Mouse (Mus musculus) ES-Bruce4 (cell line): ENCODE data around the gene Sox13. TPM values are rescaled to one million over a fixed set of nuclear protein-coding genes. Genes with fewer than 3 reads are reported as not detected.

Source experiments
- H3K27ac ChIP-seq: 2 replicates; pipeline ENCODE4 v1.5.1; 2012; ENCODE audit warnings: low read length, inconsistent platforms; ENCODE audit not compliant: insufficient read depth
- H3K27me3 ChIP-seq: 2 replicates; pipeline ENCODE4 v1.6.1; 2012; ENCODE audit warnings: mild to moderate bottlenecking, low read length, inconsistent platforms; ENCODE audit not compliant: control insufficient read depth, poor library complexity, insufficient read depth, severe bottlenecking
- H3K36me3 ChIP-seq: 2 replicates; pipeline ENCODE4 v1.6.1; 2012; ENCODE audit warnings: inconsistent platforms, mild to moderate bottlenecking, low read length, moderate library complexity; ENCODE audit not compliant: control insufficient read depth, poor library complexity, insufficient read depth, severe bottlenecking
- H3K4me1 ChIP-seq: one replicate; pipeline ENCODE4 v1.8.1; 2011; ENCODE audit warnings: low read length; ENCODE audit not compliant: control insufficient read depth, insufficient read depth
- H3K4me3 ChIP-seq: 2 replicates; pipeline ENCODE4 v1.5.1; 2011; ENCODE audit warnings: low read depth, mild to moderate bottlenecking, low read length
- H3K9ac ChIP-seq: 2 replicates; pipeline ENCODE4 v1.6.1; 2012; ENCODE audit warnings: low read depth, mild to moderate bottlenecking, inconsistent platforms; ENCODE audit not compliant: poor library complexity, severe bottlenecking
- H3K9me3 ChIP-seq: replicated peaks from 2 replicates; pipeline ENCODE4 v1.6.1; 2012; ENCODE audit warnings: mild to moderate bottlenecking, low read length, inconsistent platforms; ENCODE audit not compliant: control insufficient read depth, poor library complexity, insufficient read depth, severe bottlenecking
- CTCF ChIP-seq: IDR thresholded peaks from one replicate; pipeline ENCODE4 v1.8.1; 2011; ENCODE audit warnings: low read depth, low read length
- EP300 ChIP-seq: IDR thresholded peaks from 2 replicates; pipeline ENCODE4 v1.6.1; 2011; ENCODE audit warnings: low read depth, low read length; ENCODE audit not compliant: insufficient read depth
- POLR2A ChIP-seq: IDR thresholded peaks from one replicate; pipeline ENCODE4 v1.8.1; 2011; ENCODE audit warnings: low read length; ENCODE audit not compliant: insufficient read depth
- polyA plus RNA-seq: library from polyadenylated mRNA; stranded (reverse); fragments of >200 nt; gene quantifications from 2 replicates; pipeline ENCODE4 v1.2.4, GENCODE M21; 2011; ENCODE audit warnings: low read depth; ENCODE audit not compliant: missing spikeins, insufficient read depth, insufficient read length

The Sox13 gene
- polyA plus RNA-seq, 1 experiment = 22.8 TPM

GRCm38 (mm10) chr1:133371431-133371830, 52.7 kb downstream of the Sox13 start:
- H3K4me3 ChIP-seq = no peak overlapping the region
- H3K27me3 ChIP-seq = no peaks in the 10 kb centered on the region
- no peak overlapping the region for H3K27ac ChIP-seq
- peaks cover 5% of the 10 kb centered on the region for H3K4me1 ChIP-seq
- TF ChIP-seq CTCF (no peak), POLR2A (no peak), EP300 (no peak)
- no peaks in the 10 kb centered on the region for H3K9me3 ChIP-seq
- no peaks in the 10 kb centered on the region for H3K36me3 ChIP-seq
- H3K9ac ChIP-seq = no peak overlapping the region

- no peak overlapping the region for H3K4me3 ChIP-seq
- H3K27me3 ChIP-seq = no peaks in the 10 kb centered on the region
- TF ChIP-seq POLR2A = no peak
- TF ChIP-seq EP300 = no peak
- no peak for TF ChIP-seq CTCF
- H3K9ac ChIP-seq = no peak overlapping the region
- no peaks in the 10 kb centered on the region for H3K36me3 ChIP-seq
- no peaks in the 10 kb centered on the region for H3K9me3 ChIP-seq
- H3K27ac ChIP-seq = no peak overlapping the region
- H3K4me1 ChIP-seq = peaks cover 6% of the 10 kb centered on the region
These were observed 53.8 kb downstream of the Sox13 start for GRCm38 (mm10) chr1:133370352-133370751.

- H3K27ac ChIP-seq = no peak overlapping the region
- no peaks in the 10 kb centered on the region for H3K27me3 ChIP-seq
- no peak for TF ChIP-seq EP300
- TF ChIP-seq CTCF = no peak
- no peak for TF ChIP-seq POLR2A
- H3K4me3 ChIP-seq = no peak overlapping the region
- H3K36me3 ChIP-seq = no peaks in the 10 kb centered on the region
- peaks cover 8% of the 10 kb centered on the region for H3K4me1 ChIP-seq
- H3K9ac ChIP-seq = no peak overlapping the region
- H3K9me3 ChIP-seq = no peaks in the 10 kb centered on the region
These were observed 55.5 kb downstream of the Sox13 start for GRCm38 (mm10) chr1:133368644-133369043.

- Histone ChIP-seq H3K27ac (peak overlapping the region; percentile 12), H3K36me3 (no peaks in the 10 kb centered on the region), H3K9ac (no peak overlapping the region), H3K4me1 (peaks cover 8% of the 10 kb centered on the region), H3K4me3 (no peak overlapping the region), H3K27me3 (no peaks in the 10 kb centered on the region), H3K9me3 (no peaks in the 10 kb centered on the region)
- TF ChIP-seq EP300 = no peak
- no peak for TF ChIP-seq CTCF
- no peak for TF ChIP-seq POLR2A
These were observed 56.3 kb downstream of the Sox13 start for GRCm38 (mm10) chr1:133367606-133368488.

- H3K4me3 ChIP-seq = no peak overlapping the region
- H3K27me3 ChIP-seq = no peaks in the 10 kb centered on the region
- TF ChIP-seq EP300 (no peak), CTCF (no peak), POLR2A (no peak)
- 0 out of 2 replicates have a peak overlapping the region, but pooled peaks have one; percentile 12 for H3K27ac ChIP-seq
- H3K9ac ChIP-seq = no peak overlapping the region
- no peaks in the 10 kb centered on the region for H3K9me3 ChIP-seq
- peaks cover 8% of the 10 kb centered on the region for H3K4me1 ChIP-seq
- no peaks in the 10 kb centered on the region for H3K36me3 ChIP-seq
These were observed 57.1 kb downstream of the Sox13 start for GRCm38 (mm10) chr1:133366951-133367605.

- Histone ChIP-seq H3K4me3 (no peak overlapping the region), H3K27ac (no peak overlapping the region), H3K27me3 (no peaks in the 10 kb centered on the region), H3K36me3 (no peaks in the 10 kb centered on the region), H3K9ac (no peak overlapping the region), H3K4me1 (peaks cover 8% of the 10 kb centered on the region), H3K9me3 (no peaks in the 10 kb centered on the region)
- no peak for TF ChIP-seq CTCF
- TF ChIP-seq EP300 = no peak
- TF ChIP-seq POLR2A = no peak
These were observed 59.3 kb downstream of the Sox13 start for GRCm38 (mm10) chr1:133364890-133365289.
